Mouse (Mus musculus): ENCODE data around the gene Gm20837. TPM values are rescaled to one million over a fixed set of nuclear protein-coding genes. Genes with fewer than 3 reads are reported as not detected.
"Not testable (repeated sequence)": the region's sequence is repeated elsewhere in the genome, so short reads cannot be mapped to it uniquely, and the experiment has no call there.

Gm20837 gene
- polyA plus RNA-seq (2014; fragmentation: Nextera tagmentation; extraction: Ambion mirVana) = not detected in 2 replicates

DNA sequence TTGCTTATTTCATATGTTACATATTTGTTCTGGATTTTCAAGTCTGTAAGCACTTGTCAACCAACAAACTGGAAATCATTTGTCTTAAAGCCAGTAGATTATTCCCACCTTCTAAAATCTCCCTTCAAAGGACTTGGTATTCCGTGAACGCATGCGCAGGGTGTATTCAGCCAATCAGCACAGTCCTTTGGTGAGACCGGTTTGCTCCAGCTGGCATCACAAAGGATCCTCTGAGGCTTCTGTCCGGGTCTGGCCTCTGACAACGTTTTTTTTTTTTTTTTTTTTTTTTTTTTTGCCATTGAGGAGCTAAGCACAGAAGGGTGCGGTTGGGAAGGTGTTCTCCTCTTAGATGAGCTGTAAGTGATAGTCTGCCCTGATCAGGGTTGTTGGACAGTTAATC lies at the start of gene Gm20837:
Gene Gm20837, plus strand, starts transcription at position 301 of the 400 bp plus-strand sequence.
- H3K27me3 ChIP-seq (ENCODE audit: control insufficient read depth, insufficient read depth, low read length); DNase-seq (ENCODE audit: low spot score); ATAC-seq (ENCODE audit: low FRiP score); H3K4me1 ChIP-seq (replicated peaks; ENCODE audit: control insufficient read depth, insufficient read depth, low read length); H3K9ac ChIP-seq (ENCODE audit: low read depth, low read length); H3K4me3 ChIP-seq (ENCODE audit: low read depth, low read length); H3K27ac ChIP-seq (ENCODE audit: low read depth, low read length); H3K9me3 ChIP-seq (ENCODE audit: control insufficient read depth, low read length); H3K4me2 ChIP-seq (replicated peaks; ENCODE audit: low read depth, low read length); H3K36me3 ChIP-seq (ENCODE audit: control insufficient read depth, insufficient read depth, low read length): not testable (repeated sequence)
- WGBS = no CpG with 5 or more reads among the region's 7 CpGs

Data from hindbrain, embryonic 11.5 days (tissue).